Mouse (Mus musculus) CD4-positive, CD25-positive, alpha-beta regulatory T cell, adult 9 weeks (primary cell): ENCODE data around the gene Gng3. TPM values are rescaled to one million over a fixed set of nuclear protein-coding genes. Genes with fewer than 3 reads are reported as not detected.

Experiments used
- polyA plus RNA-seq: library from polyadenylated mRNA; unstranded; fragments of 100-300 nt; shearing (Covaris generic); gene quantifications from one replicate; pipeline ENCODE4 v1.2.1, GENCODE M21; 2017

The Gng3 gene
- polyA plus RNA-seq = 0.36 TPM

GRCm38 (mm10) chr19:8839103-8839907 lies at the start of gene Gng3:
Gng3 (minus strand) TSS chr19:8839194.

GRCm38 (mm10) chr19:8883616-8884015 lies 44.6 kb upstream of the Gng3 start, which contains the start of the genes Lbhd1 and Gm49403:
Lbhd1 (plus strand) TSS chr19:8883732.
Gm49403 (plus strand) TSS chr19:8883930.

GRCm38 (mm10) chr19:8880311-8881033 lies 41.5 kb upstream of the Gng3 start, which contains the start of gene Uqcc3:
Uqcc3 (minus strand) TSS chr19:8880923.

GRCm38 (mm10) chr19:8871267-8872186 lies 32.5 kb upstream of the Gng3 start, which contains the start of gene Ubxn1:
Ubxn1 (plus strand) TSS chr19:8871496.

GRCm38 (mm10) chr19:8850402-8850901 lies 11.5 kb upstream of the Gng3 start, which contains the start of gene Lrrn4cl:
Lrrn4cl (plus strand) TSS chr19:8850768.

GRCm38 (mm10) chr19:8837251-8837791 lies 1.7 kb downstream of the Gng3 start, which contains the start of gene Bscl2:
Bscl2 (plus strand) TSS chr19:8837467.

GRCm38 (mm10) chr19:8829660-8830059 lies 9.3 kb downstream of the Gng3 start, which contains the start of gene AC129217.1:
AC129217.1 (plus strand) TSS chr19:8829773.

GRCm38 (mm10) chr19:8819596-8820423 lies 19.2 kb downstream of the Gng3 start, which contains the start of gene Hnrnpul2:
Hnrnpul2 (plus strand) TSS chr19:8820010.

GRCm38 (mm10) chr19:8818801-8819595 lies 20.0 kb downstream of the Gng3 start, which contains the start of gene Ttc9c:
Ttc9c (minus strand) TSS chr19:8819333.

GRCm38 (mm10) chr19:8802130-8802821 lies 36.7 kb downstream of the Gng3 start, which contains the start of gene Zbtb3:
Zbtb3 (plus strand) TSS chr19:8802555.

GRCm38 (mm10) chr19:8798264-8798946 lies 40.6 kb downstream of the Gng3 start, which contains the start of gene Polr2g:
Polr2g (minus strand) TSS chr19:8798577.

Other genes with a start within 250 kb of the Gng3 start
- not detected for gene Slc22a8, start 247.9 kb downstream of the Gng3 start, polyA plus RNA-seq
- not detected for gene Slc22a6, start 221.2 kb downstream of the Gng3 start, polyA plus RNA-seq
- not detected for gene Chrm1, start 175.4 kb downstream of the Gng3 start, polyA plus RNA-seq
- gene Slc3a2, start 115.8 kb downstream of the Gng3 start, polyA plus RNA-seq = 89.7 TPM
- 107 TPM for gene Wdr74, start 103.4 kb downstream of the Gng3 start, polyA plus RNA-seq
- 1.3 TPM for gene 1700092M07Rik, start 98.5 kb downstream of the Gng3 start, polyA plus RNA-seq
- gene Stx5a, start 97.8 kb downstream of the Gng3 start, polyA plus RNA-seq = 183 TPM
- gene Nxf1, start 82.1 kb downstream of the Gng3 start, polyA plus RNA-seq = 267 TPM
- gene Tmem223, start 68.2 kb downstream of the Gng3 start, polyA plus RNA-seq = 114 TPM
- gene Tmem179b, start 64.7 kb downstream of the Gng3 start, polyA plus RNA-seq = 189 TPM
- 4.1 TPM for gene Taf6l, start 52.8 kb downstream of the Gng3 start, polyA plus RNA-seq
- gene Polr2g, start 40.6 kb downstream of the Gng3 start, polyA plus RNA-seq = 194 TPM
- gene Zbtb3, start 36.6 kb downstream of the Gng3 start, polyA plus RNA-seq = 4.8 TPM
- gene Ttc9c, start 19.9 kb downstream of the Gng3 start, polyA plus RNA-seq = 52.7 TPM
- gene Hnrnpul2, start 19.2 kb downstream of the Gng3 start, polyA plus RNA-seq = 5.2 TPM
- not detected for gene AC129217.1, start 9.4 kb downstream of the Gng3 start, polyA plus RNA-seq
- 120 TPM for gene Bscl2, start 1.7 kb downstream of the Gng3 start, polyA plus RNA-seq
- gene Lrrn4cl, start 11.6 kb upstream of the Gng3 start, polyA plus RNA-seq = 0.11 TPM
- 163 TPM for gene Ubxn1, start 32.3 kb upstream of the Gng3 start, polyA plus RNA-seq
- gene Uqcc3, start 41.7 kb upstream of the Gng3 start, polyA plus RNA-seq = 103 TPM
- 88.4 TPM for gene Lbhd1, start 44.5 kb upstream of the Gng3 start, polyA plus RNA-seq
- not detected for gene Gm49403, start 44.7 kb upstream of the Gng3 start, polyA plus RNA-seq
- gene 1810009A15Rik, start 49.7 kb upstream of the Gng3 start, polyA plus RNA-seq = 66.5 TPM
- gene Gm49416, start 49.7 kb upstream of the Gng3 start, polyA plus RNA-seq = not detected
- gene Ints5, start 53.8 kb upstream of the Gng3 start, polyA plus RNA-seq = 38.9 TPM
- gene Ganab, start 58.9 kb upstream of the Gng3 start, polyA plus RNA-seq = 138 TPM
- gene B3gat3, start 81.2 kb upstream of the Gng3 start, polyA plus RNA-seq = 27.6 TPM
- gene Rom1, start 90.2 kb upstream of the Gng3 start, polyA plus RNA-seq = 10.9 TPM
- gene Eml3, start 90.4 kb upstream of the Gng3 start, polyA plus RNA-seq = 59.8 TPM
- 130 TPM for gene Mta2, start 102.7 kb upstream of the Gng3 start, polyA plus RNA-seq
- gene Tut1, start 114.7 kb upstream of the Gng3 start, polyA plus RNA-seq = 49.0 TPM
- 342 TPM for gene Eef1g, start 127.8 kb upstream of the Gng3 start, polyA plus RNA-seq
- gene Ahnak, start 150.1 kb upstream of the Gng3 start, polyA plus RNA-seq = 81.5 TPM
- not detected for gene Scgb1a1, start 248.8 kb upstream of the Gng3 start, polyA plus RNA-seq